Mouse (Mus musculus): ENCODE measurements at regions not wholly inside any gene's neighbourhood (a gene's known extent, or its start where the extent isn't known, plus 50 kb on each side); places are given as distances from the start of the nearest gene placed in this dataset.

GRCm38 (mm10) chr7:72514851-72515250 is 208.4 kb upstream of the Mctp2 start:
- TF ChIP-seq CTCF (conservative IDR thresholded peaks at IDR 0.05; ENCODE audit: insufficient read depth, insufficient read length, low read depth, low read length) = no peak
- no peak for TF ChIP-seq POLR2A (IDR thresholded peaks at IDR 0.05; ENCODE audit: low read depth, low read length)

Measured in kidney, adult 2 months (tissue).